In the genomic region with DNA sequence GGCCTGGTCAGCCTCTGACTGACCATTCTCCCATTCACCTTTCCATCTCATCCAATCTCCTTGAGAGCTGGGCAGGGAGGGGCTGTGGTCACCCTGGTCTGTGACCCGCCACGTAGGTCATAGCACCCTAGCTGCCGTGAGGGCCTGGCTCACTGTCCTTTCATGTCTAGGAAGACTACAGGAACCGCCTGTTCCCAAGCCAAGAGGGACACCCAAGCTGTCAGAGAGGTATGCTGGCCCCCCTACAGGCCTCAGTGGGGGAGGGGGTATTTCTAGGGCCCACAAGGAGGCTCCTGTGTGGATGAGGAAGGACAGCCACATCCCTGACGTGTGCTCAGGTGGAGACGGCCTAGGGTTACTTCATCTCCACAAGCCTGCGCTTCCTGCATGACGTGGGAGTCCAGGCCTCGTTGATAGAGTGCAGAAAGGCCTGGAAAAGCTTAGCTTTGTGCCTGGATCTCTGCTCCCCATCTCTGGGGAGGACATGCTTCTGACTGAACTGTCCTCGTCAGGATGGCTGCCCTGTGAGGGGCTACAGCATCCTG, we compare ENCODE assay signal across 28 mouse cellular contexts. TPM values are rescaled to one million over a fixed set of nuclear protein-coding genes. Genes with fewer than 3 reads are reported as not detected.
DNase-seq lines count a peak whose midpoint lies in the region; ATAC-seq and TF ChIP-seq lines count a peak whose summit lies in the region.
"Had no signal": no experiment of that assay in that cellular context is flagged by ENCODE, and none has a peak within 500 bp of the region (broad histone marks: within the 10 kb centered on the region; RNA-seq: fewer than 3 reads in every experiment).

No protein-coding gene starts in this region.

- TF ChIP-seq CTCF in heart, adult 2 months (IDR thresholded peaks at IDR 0.05): no peak

- no peak for DNase-seq in heart, adult 2 months
- no peak for DNase-seq in heart, postnatal 25 days (ENCODE audit: low spot score)
- DNase-seq in heart, postnatal 4 days: no peak
- peak; percentile 20 for DNase-seq in urinary bladder, adult 2 months (ENCODE audit: low spot score)
- DNase-seq in urinary bladder, postnatal 4 days (ENCODE audit: low spot score in 2 of 2): no peak
- DNase-seq in right cerebral cortex, adult 2 months (ENCODE audit: low spot score in 2 of 2): no peak
- DNase-seq: adrenal gland, postnatal 10 days; cerebellum, adult 11-12 months; cerebellum, adult 9-11 months; embryo, embryonic 11 days; kidney, adult 11 months; kidney, postnatal 14 days; lung, embryonic 14.5 days; lung, postnatal 14 days; thymus, postnatal 14 days had no signal

- H3K4me2 ChIP-seq in heart, embryonic 14.5 days (ENCODE audit: low read length): no peak overlapping the region
- H3K4me2 ChIP-seq: embryonic facial prominence, embryonic 12.5 days; hindbrain, embryonic 15.5 days; limb, embryonic 12.5 days; liver, embryonic 15.5 days; lung, embryonic 14.5 days; neural tube, embryonic 13.5 days had no signal

- H3K79me2 ChIP-seq in heart, adult 2 months (replicated peaks; ENCODE audit: control insufficient read depth, insufficient read depth, low read length): 0 out of 2 replicates have a peak, but pooled peaks cover 2% of the 10 kb centered on the region

- no peaks in the 10 kb centered on the region for H3K9me3 ChIP-seq in heart, embryonic 14.5 days (ENCODE audit: control insufficient read depth, low read length)
- H3K9me3 ChIP-seq: embryonic facial prominence, embryonic 12.5 days; hindbrain, embryonic 15.5 days; liver, embryonic 15.5 days; neural tube, embryonic 13.5 days had no signal

- H3K27me3 ChIP-seq in heart, adult 2 months (ENCODE audit: control insufficient read depth, insufficient read depth, low read length): no peaks in the 10 kb centered on the region
- H3K27me3 ChIP-seq in heart, embryonic 14.5 days (ENCODE audit: control insufficient read depth, insufficient read depth, low read length): no peaks in the 10 kb centered on the region
- H3K27me3 ChIP-seq: embryonic facial prominence, embryonic 12.5 days; hindbrain, embryonic 15.5 days; limb, embryonic 12.5 days; liver, embryonic 15.5 days; neural tube, embryonic 13.5 days; Patski had no signal

- H3K4me1 ChIP-seq in heart, adult 2 months (ENCODE audit: control insufficient read depth, insufficient read depth, low read length): peaks cover 9% of the 10 kb centered on the region; the same call in 1 of the 2 replicates
- H3K4me1 ChIP-seq in heart, embryonic 14.5 days (ENCODE audit: control insufficient read depth in 2 of 2, insufficient read depth in 2 of 2, low read length in 2 of 2): peaks cover 12 to 19% of the 10 kb centered on the region in 2 experiments
- H3K4me1 ChIP-seq: embryonic facial prominence, embryonic 12.5 days; hindbrain, embryonic 15.5 days; liver, embryonic 15.5 days; neural tube, embryonic 13.5 days had no signal

- 0 out of 2 replicates have a peak, but pooled peaks cover 2% of the 10 kb centered on the region for H3K36me3 ChIP-seq in heart, adult 2 months (ENCODE audit: control insufficient read depth, insufficient read depth, low read length)
- H3K36me3 ChIP-seq in heart, embryonic 14.5 days (ENCODE audit: control insufficient read depth, insufficient read depth, low read length): peaks cover 98% of the 10 kb centered on the region

- no peak overlapping the region for H3K9ac ChIP-seq in heart, adult 2 months (ENCODE audit: low read depth, low read length)
- peak overlapping the region; percentile 58 for H3K9ac ChIP-seq in heart, embryonic 14.5 days (ENCODE audit: low read length)
- H3K9ac ChIP-seq: embryonic facial prominence, embryonic 12.5 days; hindbrain, embryonic 15.5 days; liver, embryonic 15.5 days; lung, embryonic 14.5 days; neural tube, embryonic 13.5 days had no signal

- intact Hi-C loops in heart, adult 2 months (cut with DNase I): no loop called here
- intact Hi-C loops in heart, postnatal 25 days (cut with DNase I): loop anchor here (2.0 kb wide), 1 partner anchor 14 kb away; no protein-coding TSS in a partner anchor

- no peak for ATAC-seq in heart, embryonic 14.5 days (ENCODE audit: insufficient number of reproducible peaks, insufficient read depth, low FRiP score, low read depth)
- ATAC-seq: forebrain, embryonic 14.5 days; inflammation-experienced regulatory T-cells, adult 6 months; Patski had no signal

- peak overlapping the region; percentile 78 for H3K27ac ChIP-seq in heart, adult 2 months
- H3K27ac ChIP-seq in heart, embryonic 14.5 days (replicated peaks in 1 of 2; ENCODE audit: control insufficient read depth in 1 of 2, insufficient read depth in 1 of 2, low read depth in 2 of 2, low read length in 2 of 2): peak overlapping the region; percentile 83 to 91
- H3K27ac ChIP-seq: embryonic facial prominence, embryonic 12.5 days; hindbrain, embryonic 10.5 days; hindbrain, embryonic 15.5 days; left cerebral cortex, adult 2 months; limb, embryonic 12.5 days; liver, embryonic 15.5 days; neural tube, embryonic 13.5 days had no signal

- no peak for TF ChIP-seq EP300 in heart, adult 2 months (IDR thresholded peaks at IDR 0.05; ENCODE audit: insufficient read depth, low read depth, low read length)

- no peak for TF ChIP-seq POLR2A in heart, adult 2 months (IDR thresholded peaks at IDR 0.05; ENCODE audit: insufficient read depth, low read depth, low read length)

- WGBS in heart, adult 2 months: 59% methylated on average over 10 of the region's 10 CpGs
- WGBS in heart, embryonic 14.5 days: 71% methylated on average over 10 of the region's 10 CpGs

- H3K4me3 ChIP-seq in heart, adult 2 months: no peak overlapping the region
- no peak overlapping the region for H3K4me3 ChIP-seq in heart, embryonic 14.5 days (ENCODE audit: control insufficient read depth in 1 of 2, insufficient read depth in 1 of 2, low read depth in 1 of 2, low read length in 2 of 2)
- H3K4me3 ChIP-seq: embryonic facial prominence, embryonic 12.5 days; hindbrain, embryonic 10.5 days; hindbrain, embryonic 15.5 days; left cerebral cortex, adult 2 months; limb, embryonic 12.5 days; liver, embryonic 15.5 days; neural tube, embryonic 13.5 days had no signal

RNA-seq across cellular contexts. Expression of gene Micall1, which starts 15.7 kb away (rescaled TPM):
- total RNA-seq in heart, adult 2 months (2021): 10 to 100 TPM; 43.0 to 45.7 TPM
- polyA plus RNA-seq in heart, adult 2 months (2012; rRNA removed): 39.3 and 58.7 TPM in 2 replicates
- total RNA-seq in heart, postnatal 25 days (2021): 10 to 100 TPM; 51.9 to 57.7 TPM
- polyA plus RNA-seq in heart, embryonic 14.5 days (2014; fragmentation: Nextera tagmentation; extraction: Ambion mirVana): 18.9 and 20.2 TPM in 2 replicates
- 100 to 1,000 TPM in 1 of 2 experiments, 10 to 100 TPM in 1; 92.8 to 101 TPM for total RNA-seq in heart, postnatal 4 days (2021)
- polyA plus RNA-seq in urinary bladder, adult 2 months (2012; rRNA removed): 63.5 and 79.4 TPM in 2 replicates

RNA-seq across cellular contexts. Expression of gene Polr2f, which starts 16.4 kb away (rescaled TPM):
- 100 to 1,000 TPM; 126 to 145 TPM for total RNA-seq in heart, adult 2 months (2021)
- 48.6 and 50.9 TPM in 2 replicates for polyA plus RNA-seq in heart, adult 2 months (2012; rRNA removed)
- total RNA-seq in heart, postnatal 25 days (2021): 100 to 1,000 TPM; 132 TPM
- polyA plus RNA-seq in heart, embryonic 14.5 days (2014; fragmentation: Nextera tagmentation; extraction: Ambion mirVana): 271 and 299 TPM in 2 replicates
- total RNA-seq in heart, postnatal 4 days (2021): 100 to 1,000 TPM; 126 to 139 TPM
- 145 and 194 TPM in 2 replicates for polyA plus RNA-seq in urinary bladder, adult 2 months (2012; rRNA removed)

RNA-seq across cellular contexts. Expression of gene 1700088E04Rik, which starts 16.6 kb away (rescaled TPM):
- total RNA-seq in heart, adult 2 months (2021): 1 to 10 TPM; 1.8 to 2.6 TPM
- polyA plus RNA-seq in heart, adult 2 months (2012; rRNA removed): 2.8 and 3.8 TPM in 2 replicates
- 1 to 10 TPM; 1.6 to 1.7 TPM for total RNA-seq in heart, postnatal 25 days (2021)
- polyA plus RNA-seq in heart, embryonic 14.5 days (2014; fragmentation: Nextera tagmentation; extraction: Ambion mirVana): 5.6 and 8.4 TPM in 2 replicates
- 1 to 10 TPM; 1.2 to 2.1 TPM for total RNA-seq in heart, postnatal 4 days (2021)
- polyA plus RNA-seq in urinary bladder, adult 2 months (2012; rRNA removed): 3.7 and 4.0 TPM in 2 replicates

RNA-seq across cellular contexts. Expression of gene Sox10, which starts 40.6 kb away (rescaled TPM):
- 1 to 10 TPM; 1.1 to 1.3 TPM for total RNA-seq in heart, adult 2 months (2021)
- polyA plus RNA-seq in heart, adult 2 months (2012; rRNA removed): 4.5 and 4.9 TPM in 2 replicates
- total RNA-seq in heart, postnatal 25 days (2021): 1 to 10 TPM in 1 of 2 experiments, under 1 TPM in 1; 0.92 to 1.3 TPM
- polyA plus RNA-seq in heart, embryonic 14.5 days (2014; fragmentation: Nextera tagmentation; extraction: Ambion mirVana): 0.63 and 0.80 TPM in 2 replicates
- total RNA-seq in heart, postnatal 4 days (2021): under 1 TPM; 0.55 to 0.90 TPM
- 11.0 and 11.8 TPM in 2 replicates for polyA plus RNA-seq in urinary bladder, adult 2 months (2012; rRNA removed)
- total RNA-seq: liver, adult 2 months; MEL had no signal
- polyA plus RNA-seq: inflammation-experienced regulatory T-cells, adult 6 months; liver, adult 2 months; Patski had no signal

RNA-seq across cellular contexts. Expression of gene Eif3l, which starts 49.4 kb away (rescaled TPM):
- 10 to 100 TPM; 63.9 to 69.2 TPM for total RNA-seq in heart, adult 2 months (2021)
- polyA plus RNA-seq in heart, adult 2 months (2012; rRNA removed): 90.3 and 116 TPM in 2 replicates
- 10 to 100 TPM; 68.9 to 71.5 TPM for total RNA-seq in heart, postnatal 25 days (2021)
- polyA plus RNA-seq in heart, embryonic 14.5 days (2014; fragmentation: Nextera tagmentation; extraction: Ambion mirVana): 144 and 153 TPM in 2 replicates
- total RNA-seq in heart, postnatal 4 days (2021): 100 to 1,000 TPM; 103 to 109 TPM
- 125 and 145 TPM in 2 replicates for polyA plus RNA-seq in urinary bladder, adult 2 months (2012; rRNA removed)
